In genomic region chr4:63314063-63314462, GRCm38 (mm10) we compare ENCODE assay signal across 34 mouse cellular contexts. TPM values are rescaled to one million over a fixed set of nuclear protein-coding genes. Genes with fewer than 3 reads are reported as not detected.
"Had no signal": no experiment of that assay in that cellular context is flagged by ENCODE, and none has a peak within 500 bp of the region (broad histone marks: within the 10 kb centered on the region; RNA-seq: fewer than 3 reads in every experiment).

No protein-coding gene starts in this region.

- ATAC-seq: inflammation-experienced regulatory T-cells, adult 6 months; intestine, embryonic 16.5 days had no signal

- H3K9ac ChIP-seq: heart, embryonic 12.5 days; hindbrain, embryonic 12.5 days; hindbrain, embryonic 15.5 days; limb, embryonic 13.5 days; liver, embryonic 13.5 days had no signal

- H3K9me3 ChIP-seq: heart, embryonic 10.5 days; heart, embryonic 12.5 days; hindbrain, embryonic 10.5 days; hindbrain, embryonic 12.5 days; hindbrain, embryonic 15.5 days; limb, embryonic 13.5 days; liver, embryonic 13.5 days had no signal

- H3K27ac ChIP-seq: gastrocnemius, adult 2 months; heart, embryonic 10.5 days; hindbrain, embryonic 10.5 days; hindbrain, embryonic 12.5 days; hindbrain, embryonic 15.5 days; layer of hippocampus, adult 2 months; left cerebral cortex, adult 2 months; limb, embryonic 13.5 days; liver, embryonic 13.5 days had no signal

- H3K4me2 ChIP-seq: heart, embryonic 12.5 days; hindbrain, embryonic 12.5 days; hindbrain, embryonic 15.5 days; limb, embryonic 13.5 days; liver, embryonic 11.5 days; liver, embryonic 13.5 days had no signal

- DNase-seq: gastrocnemius, adult 2 months; gastrocnemius, postnatal 25 days; heart, adult 18-20 months; heart, postnatal 10 days; heart, postnatal 4 days; kidney, adult 18-20 months; kidney, adult 8-10 months; kidney, postnatal 10 days; kidney, postnatal 4 days; liver; liver, embryonic 13.5 days had no signal

- H3K27me3 ChIP-seq: hindbrain, embryonic 12.5 days; hindbrain, embryonic 15.5 days; limb, embryonic 13.5 days; liver, embryonic 13.5 days had no signal

- H3K4me1 ChIP-seq: hindbrain, embryonic 12.5 days; hindbrain, embryonic 15.5 days; limb, embryonic 13.5 days; liver, embryonic 13.5 days had no signal

- H3K36me3 ChIP-seq: heart, embryonic 10.5 days; heart, embryonic 12.5 days; hindbrain, embryonic 10.5 days; hindbrain, embryonic 12.5 days; hindbrain, embryonic 15.5 days had no signal

- H3K4me3 ChIP-seq: gastrocnemius, adult 2 months; heart, embryonic 10.5 days; heart, embryonic 12.5 days; hindbrain, embryonic 10.5 days; hindbrain, embryonic 12.5 days; hindbrain, embryonic 15.5 days; layer of hippocampus, adult 2 months; left cerebral cortex, adult 2 months; limb, embryonic 13.5 days; liver, embryonic 13.5 days had no signal

RNA-seq across cellular contexts. Expression of gene Orm1, which starts 30.3 kb away (rescaled TPM):
- total RNA-seq: heart, postnatal 4 days; layer of hippocampus, adult 2 months; layer of hippocampus, postnatal 10 days; layer of hippocampus, postnatal 25 days; left cerebral cortex, adult 2 months; left cerebral cortex, postnatal 14 days; left cerebral cortex, postnatal 36 days had no signal
- polyA plus RNA-seq: heart, embryonic 10.5 days; heart, embryonic 12.5 days; heart, embryonic 14.5 days; heart, embryonic 16.5 days; hindbrain, embryonic 10.5 days; hindbrain, embryonic 12.5 days; hindbrain, embryonic 15.5 days; inflammation-experienced regulatory T-cells, adult 6 months; intestine, embryonic 16.5 days; kidney, embryonic 14.5 days; kidney, embryonic 16.5 days; limb, embryonic 11.5 days; limb, embryonic 13.5 days; liver, embryonic 11.5 days; liver, embryonic 13.5 days had no signal

RNA-seq across cellular contexts. Expression of gene Orm3, which starts 41.9 kb away (rescaled TPM):
- total RNA-seq: gastrocnemius, adult 2 months; gastrocnemius, postnatal 4 days; granulocyte monocyte progenitor cell, adult 5-6 weeks; heart, postnatal 4 days; layer of hippocampus, adult 2 months; layer of hippocampus, postnatal 10 days; layer of hippocampus, postnatal 25 days; left cerebral cortex, adult 2 months; left cerebral cortex, postnatal 14 days; left cerebral cortex, postnatal 36 days had no signal
- polyA plus RNA-seq: frontal cortex, adult 2 months; heart, embryonic 10.5 days; heart, embryonic 12.5 days; heart, embryonic 14.5 days; heart, embryonic 16.5 days; hindbrain, embryonic 10.5 days; hindbrain, embryonic 12.5 days; hindbrain, embryonic 15.5 days; intestine, embryonic 16.5 days; kidney, embryonic 14.5 days; kidney, embryonic 16.5 days; limb, embryonic 11.5 days; limb, embryonic 13.5 days; liver, embryonic 11.5 days; liver, embryonic 13.5 days had no signal

RNA-seq across cellular contexts. Expression of gene Orm2, which starts 48.2 kb away (rescaled TPM):
- total RNA-seq: gastrocnemius, adult 2 months; gastrocnemius, postnatal 4 days; granulocyte monocyte progenitor cell, adult 5-6 weeks; heart, postnatal 10 days; heart, postnatal 4 days; layer of hippocampus, adult 2 months; layer of hippocampus, postnatal 10 days; layer of hippocampus, postnatal 25 days; left cerebral cortex, adult 2 months; left cerebral cortex, postnatal 14 days; left cerebral cortex, postnatal 36 days had no signal
- polyA plus RNA-seq: frontal cortex, adult 2 months; heart, embryonic 10.5 days; heart, embryonic 12.5 days; heart, embryonic 14.5 days; heart, embryonic 16.5 days; hindbrain, embryonic 10.5 days; hindbrain, embryonic 12.5 days; hindbrain, embryonic 15.5 days; intestine, embryonic 16.5 days; kidney, embryonic 14.5 days; kidney, embryonic 16.5 days; limb, embryonic 11.5 days; limb, embryonic 13.5 days; liver, embryonic 11.5 days; liver, embryonic 13.5 days had no signal
